Mouse (Mus musculus) sigmoid colon, adult 10 weeks (tissue): ENCODE data around the gene Kcnip2. TPM values are rescaled to one million over a fixed set of nuclear protein-coding genes. Genes with fewer than 3 reads are reported as not detected.

ENCODE experiments used
- polyA plus RNA-seq: library from polyadenylated mRNA; stranded (reverse); fragments of 350-450 nt; fragmentation: Illumina TruSeq; extraction: RNeasy Lipid Tissue Mini Kit (QIAGEN cat#74804); gene quantifications from one replicate; pipeline ENCODE4 v1.2.3, GENCODE M21; 2014; ENCODE audit warnings: low read depth, low replicate concordance

Kcnip2 gene
- 1.0 TPM for polyA plus RNA-seq

DNA sequence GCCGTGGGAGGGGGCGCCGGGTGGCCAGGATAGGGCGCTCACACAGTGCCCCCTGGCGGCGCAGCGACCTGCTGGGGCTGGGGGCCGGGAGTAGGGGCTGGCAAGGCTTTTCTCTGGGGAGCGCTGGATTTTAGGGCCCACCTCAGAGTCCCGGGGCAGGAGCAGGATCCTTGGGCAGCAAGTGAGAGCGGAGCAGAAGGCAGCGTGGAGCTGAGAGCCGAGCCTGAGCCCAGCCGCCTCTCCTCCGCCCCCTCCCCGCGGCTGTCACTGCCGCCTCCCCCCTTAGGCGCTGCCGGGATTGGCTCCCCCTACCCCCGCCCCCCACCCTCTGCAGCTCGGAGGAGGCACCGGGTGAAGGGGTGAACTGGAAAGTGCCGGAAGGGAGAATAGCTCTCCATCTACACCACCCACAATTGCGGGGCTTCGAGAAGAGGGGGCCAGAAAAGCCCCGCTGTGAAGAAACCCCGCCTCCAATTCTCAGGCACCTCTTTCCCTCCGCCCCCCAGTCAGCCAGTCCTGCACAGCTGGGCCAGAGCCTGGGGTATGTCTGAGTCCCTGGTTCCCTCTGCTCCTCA lies at the start of gene Kcnip2:
TSS of gene Kcnip2 (minus strand) at position 231 of the 575 bp plus-strand sequence.

DNA sequence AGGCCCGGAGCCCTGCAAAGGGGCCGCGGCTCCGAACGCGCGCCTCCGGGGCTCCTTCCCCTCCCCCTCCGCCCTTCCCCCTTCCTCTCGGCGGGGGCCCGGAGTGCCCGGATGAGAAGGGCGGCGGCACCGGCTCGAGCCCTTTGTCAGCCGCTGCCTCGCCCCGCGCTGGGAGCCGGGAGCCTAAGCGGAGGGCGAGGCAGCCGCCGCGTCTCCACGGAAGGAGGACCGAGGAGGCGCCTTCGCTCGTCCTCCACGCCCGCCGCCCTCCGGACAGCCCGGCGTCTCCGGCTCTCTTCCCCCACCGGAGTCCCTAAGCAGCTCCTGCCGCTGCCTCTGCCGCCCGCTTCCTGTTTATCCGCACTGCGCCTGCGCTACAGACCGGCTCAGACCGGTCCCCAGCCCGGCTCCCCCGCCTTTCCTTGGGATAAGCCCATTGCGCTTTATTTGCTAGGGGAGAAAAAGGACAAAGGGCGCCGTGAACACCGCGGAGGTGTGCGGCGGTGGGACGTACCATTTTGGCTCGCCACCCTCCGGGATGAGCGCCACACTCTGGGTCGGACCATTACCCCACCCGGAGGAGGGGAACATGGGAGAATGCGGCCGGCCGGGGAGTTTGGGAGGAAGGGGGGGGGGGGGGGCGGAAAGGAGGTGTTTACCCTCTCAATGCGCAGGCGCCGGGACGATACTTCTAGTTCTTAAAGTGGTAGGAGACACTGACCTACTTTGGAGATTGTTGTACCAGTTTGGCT lies 32.5 kb downstream of the Kcnip2 start, which contains the start of gene Mgea5:
TSS of gene Mgea5 (minus strand) at position 657 of the 752 bp plus-strand sequence.

DNA sequence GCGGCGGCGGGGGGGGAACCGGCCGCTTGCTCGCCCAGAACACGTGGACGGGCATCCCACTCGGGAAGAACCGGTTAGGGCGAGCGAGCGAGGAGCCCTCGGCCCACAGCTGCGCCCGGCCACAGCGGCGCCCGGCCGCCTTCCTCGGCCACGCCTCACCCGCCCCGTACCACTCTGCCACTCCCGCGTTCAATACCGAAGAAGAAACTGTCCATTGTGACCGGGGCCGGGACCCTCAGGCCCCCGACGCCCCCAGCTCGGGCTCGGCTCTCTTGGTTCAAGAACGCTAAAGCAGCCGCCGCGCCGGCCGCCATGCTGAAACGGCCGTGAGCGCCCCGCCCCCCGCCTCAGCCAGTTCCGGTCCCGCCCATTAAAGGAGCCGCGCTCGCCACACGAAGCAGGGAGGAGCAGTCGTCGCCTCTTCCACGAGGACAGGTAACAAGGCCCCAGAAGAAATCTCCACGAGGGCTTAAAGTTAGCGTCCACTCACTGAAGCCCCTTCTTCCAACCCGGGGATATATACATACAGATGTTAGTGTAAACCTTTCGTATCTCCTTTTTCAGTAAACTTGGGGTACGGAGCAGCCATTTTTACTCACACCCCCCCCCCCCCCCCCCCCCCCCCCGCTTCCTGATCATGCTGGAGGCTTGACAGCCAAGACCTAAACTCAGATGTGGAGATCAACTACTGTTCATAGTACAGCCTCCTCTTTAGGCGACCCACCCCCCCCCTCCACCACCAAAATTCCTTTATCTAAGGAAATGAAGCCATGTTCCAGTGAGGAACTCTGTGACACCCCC lies 66.4 kb downstream of the Kcnip2 start, which contains the start of gene Npm3:
TSS of gene Npm3 (minus strand) at position 349 of the 801 bp plus-strand sequence.

DNA sequence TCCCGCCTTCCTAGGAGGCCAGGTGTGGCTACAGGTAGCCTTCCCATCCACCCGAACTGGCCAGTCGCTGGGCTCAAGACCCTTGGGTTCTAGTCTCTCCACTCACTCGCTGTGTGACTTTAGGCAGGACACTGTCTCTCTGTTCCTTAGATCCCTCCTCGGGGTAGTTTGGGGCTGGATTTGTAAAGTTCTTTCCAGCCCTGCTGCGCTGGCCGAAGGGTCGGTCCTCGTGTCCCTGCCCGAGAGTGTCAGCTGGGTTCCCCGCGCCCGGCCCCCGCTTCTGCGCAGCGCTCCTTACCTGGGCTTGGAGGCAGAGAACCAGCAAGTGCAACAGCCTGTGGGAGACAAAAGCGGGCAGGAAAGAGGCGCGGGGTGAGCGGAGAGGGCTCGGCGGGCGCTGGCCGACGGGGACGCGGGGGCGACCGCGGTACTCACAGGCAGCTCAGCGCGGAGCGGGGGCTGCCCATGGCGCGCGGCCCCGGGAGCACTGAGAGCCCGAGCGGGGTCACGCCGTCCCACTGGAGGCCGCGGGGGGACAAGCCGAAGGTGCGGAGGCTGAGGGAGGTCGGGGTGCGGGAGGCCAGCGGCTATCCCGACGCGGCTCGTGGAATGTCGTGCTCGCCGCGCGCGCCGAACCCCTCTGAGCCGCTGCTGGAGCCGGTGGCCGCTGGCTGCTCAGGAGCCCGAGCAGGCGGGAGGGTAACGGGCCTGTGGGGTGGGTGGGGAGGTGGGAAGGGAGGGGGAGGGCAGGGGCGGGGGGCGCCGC lies 73.5 kb downstream of the Kcnip2 start, which contains the start of gene Fgf8:
TSS of gene Fgf8 (minus strand) at position 698 of the 766 bp plus-strand sequence.

Other genes starting within 250 kb of the Kcnip2 start
- gene Fbxw4, start 155.7 kb downstream of the Kcnip2 start, polyA plus RNA-seq, result not detected
- not detected for gene Fgf8, start 73.1 kb downstream of the Kcnip2 start, polyA plus RNA-seq
- gene Npm3, start 66.5 kb downstream of the Kcnip2 start, polyA plus RNA-seq, result 18.1 TPM
- 256 TPM for gene Mgea5, start 32.2 kb downstream of the Kcnip2 start, polyA plus RNA-seq
- 22.2 TPM for gene Armh3, start 182.4 kb upstream of the Kcnip2 start, polyA plus RNA-seq
- gene Hps6, start 187.4 kb upstream of the Kcnip2 start, polyA plus RNA-seq, result not detected
- gene Pprc1, start 228.8 kb upstream of the Kcnip2 start, polyA plus RNA-seq, result 4.7 TPM
- 28.0 TPM for gene Ldb1, start 229.2 kb upstream of the Kcnip2 start, polyA plus RNA-seq